Mouse (Mus musculus) thymus, adult 2 months (tissue): Measurements from ENCODE around the gene Cradd. TPM values are rescaled to one million over a fixed set of nuclear protein-coding genes. Genes with fewer than 3 reads are reported as not detected.

Experiments used
- DNase-seq: peaks from one replicate; pipeline ENCODE4 v3.0.0; 2021
- H3K27ac ChIP-seq: fragments of 200-500 bp; 2 replicates; pipeline ENCODE4 v1.5.1; 2012; ENCODE audit warnings: low read length, control low read depth; ENCODE audit not compliant: control insufficient read depth, insufficient read depth
- H3K27me3 ChIP-seq: fragments of 200-500 bp; 2 replicates; pipeline ENCODE4 v1.6.1; 2012; ENCODE audit warnings: mild to moderate bottlenecking, low read length, moderate library complexity, mixed read lengths; ENCODE audit not compliant: control insufficient read depth, insufficient read depth
- H3K36me3 ChIP-seq: fragments of 200-500 bp; 2 replicates; pipeline ENCODE4 v1.6.1; 2012; ENCODE audit warnings: mild to moderate bottlenecking, low read length, moderate library complexity; ENCODE audit not compliant: control insufficient read depth, insufficient read depth
- H3K4me1 ChIP-seq: fragments of 200-500 bp; replicated peaks from 2 replicates; pipeline ENCODE4 v1.6.1; 2012; ENCODE audit warnings: low read length; ENCODE audit not compliant: control insufficient read depth, insufficient read depth
- H3K4me3 ChIP-seq: fragments of 200-500 bp; 2 replicates; pipeline ENCODE4 v1.5.1; 2012; ENCODE audit warnings: mild to moderate bottlenecking, low read length, control low read depth, moderate library complexity; ENCODE audit not compliant: control insufficient read depth, insufficient read depth
- CTCF ChIP-seq: fragments of 200-500 bp; IDR thresholded peaks from 2 replicates; pipeline ENCODE4 v1.5.1; 2012; ENCODE audit warnings: mild to moderate bottlenecking, control low read depth, low read length, moderate library complexity, borderline replicate concordance; ENCODE audit not compliant: control insufficient read depth, poor library complexity, insufficient read depth; ENCODE audit errors: extremely low read depth
- POLR2A ChIP-seq: fragments of 200-500 bp; IDR thresholded peaks from 2 replicates; pipeline ENCODE4 v1.6.1; 2012; ENCODE audit warnings: mild to moderate bottlenecking, low read length, control low read depth, moderate library complexity; ENCODE audit not compliant: control insufficient read depth, poor library complexity, insufficient read depth; ENCODE audit errors: extremely low read depth
- WGBS: fragments of 180-500 bp; shearing (Covaris S2); methylation state at CpG from one replicate; pipeline ENCODE4 v1.1.7; 2018; 5-methylcytosine and 5-hydroxymethylcytosine counted together
- polyA plus RNA-seq: library from polyadenylated mRNA; depleted of rRNA; stranded (reverse); fragments of >200 nt; gene quantifications from 2 replicates; pipeline ENCODE4 v1.2.3, GENCODE M21; 2012

Cradd gene
- polyA plus RNA-seq, 1 experiment = 15.8 TPM

DNA sequence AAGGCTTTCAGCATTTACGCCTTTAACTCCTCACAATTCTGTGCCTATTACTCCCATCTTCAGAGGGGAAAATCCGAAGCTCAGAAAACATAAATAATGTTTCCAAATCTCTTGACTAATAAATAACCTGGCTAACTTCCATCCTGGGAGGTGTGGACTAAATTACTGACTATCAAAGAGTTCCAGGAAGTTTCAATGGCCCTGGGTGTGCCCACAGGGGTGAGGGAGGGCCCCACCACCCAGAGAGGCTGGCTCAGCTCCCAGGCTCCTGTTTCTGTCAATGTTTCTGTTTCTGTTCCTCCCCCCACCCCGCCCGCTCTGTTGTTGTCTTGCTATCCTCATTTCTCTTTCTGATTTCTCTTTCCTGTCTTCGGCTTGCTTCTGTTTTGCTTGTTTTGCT, 177.4 kb downstream of the Cradd start:
- no peak for DNase-seq
- H3K4me1 ChIP-seq = 0 out of 2 replicates have a peak, but pooled peaks cover 5% of the 10 kb centered on the region
- WGBS = 64% methylated on average over 5 of the region's 5 CpGs
- no peaks in the 10 kb centered on the region for H3K27me3 ChIP-seq
- H3K27ac ChIP-seq = no peak overlapping the region
- no peak overlapping the region for H3K4me3 ChIP-seq
- no peaks in the 10 kb centered on the region for H3K36me3 ChIP-seq
- TF ChIP-seq POLR2A (no peak), CTCF (no peak)

- Histone ChIP-seq H3K27ac (no peak overlapping the region), H3K4me1 (0 out of 2 replicates have a peak, but pooled peaks cover 5% of the 10 kb centered on the region), H3K27me3 (no peaks in the 10 kb centered on the region), H3K36me3 (no peaks in the 10 kb centered on the region), H3K4me3 (no peak overlapping the region)
- DNase-seq = no peak
- TF ChIP-seq CTCF (no peak), POLR2A (no peak)
- 52% methylated on average over 9 of the region's 9 CpGs for WGBS
Measured at GRCm38 (mm10) chr10:95145204-95145926, 178.6 kb downstream of the Cradd start.

DNA sequence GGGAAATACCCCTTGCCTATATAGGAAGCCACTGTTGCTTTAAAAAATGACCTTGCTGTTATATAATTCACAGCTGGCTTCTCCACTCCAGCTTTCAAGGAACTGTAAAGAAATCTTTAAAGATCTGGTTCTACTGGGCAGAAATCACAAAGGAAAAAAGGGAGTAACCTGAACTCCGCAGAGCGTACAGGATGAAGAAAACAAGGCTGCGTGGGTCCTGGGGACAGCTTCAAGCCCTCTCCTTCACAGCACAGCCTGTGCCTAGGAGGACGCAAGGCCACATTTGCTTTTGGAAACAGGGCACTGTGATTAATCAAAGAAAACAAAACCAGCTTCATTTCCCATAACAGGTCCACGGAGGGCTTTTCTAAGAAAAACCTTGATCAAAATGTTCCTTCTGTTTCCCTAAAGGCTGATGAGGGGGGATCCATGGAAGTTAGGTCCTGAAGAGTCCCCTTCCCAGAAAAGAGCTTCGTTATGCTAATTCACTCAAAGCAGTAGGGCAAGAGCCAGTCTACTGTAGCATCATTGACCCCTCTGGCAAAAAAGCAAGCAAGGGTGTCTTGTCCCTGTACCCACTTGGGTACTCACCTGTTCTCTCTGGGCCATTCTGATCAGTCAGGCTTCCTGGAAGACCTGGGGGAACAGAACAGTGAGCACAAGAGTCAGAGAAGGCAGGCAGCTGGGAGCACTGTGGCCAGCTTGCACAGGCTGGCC, 179.4 kb downstream of the Cradd start:
- 86% methylated on average over 6 of the region's 6 CpGs for WGBS

GRCm38 (mm10) chr10:95143446-95144114, 180.4 kb downstream of the Cradd start:
- H3K27ac ChIP-seq = no peak overlapping the region
- 78% methylated on average over 2 of the region's 2 CpGs for WGBS
- DNase-seq = no peak

More for the DNA sequence above, 179.4 kb downstream of the Cradd start:
- Histone ChIP-seq H3K4me1 (0 out of 2 replicates have a peak, but pooled peaks cover 5% of the 10 kb centered on the region), H3K4me3 (no peak overlapping the region), H3K36me3 (no peaks in the 10 kb centered on the region), H3K27me3 (no peaks in the 10 kb centered on the region), H3K27ac (no peak overlapping the region)
- DNase-seq = no peak
- TF ChIP-seq POLR2A = no peak
- TF ChIP-seq CTCF = no peak

DNA sequence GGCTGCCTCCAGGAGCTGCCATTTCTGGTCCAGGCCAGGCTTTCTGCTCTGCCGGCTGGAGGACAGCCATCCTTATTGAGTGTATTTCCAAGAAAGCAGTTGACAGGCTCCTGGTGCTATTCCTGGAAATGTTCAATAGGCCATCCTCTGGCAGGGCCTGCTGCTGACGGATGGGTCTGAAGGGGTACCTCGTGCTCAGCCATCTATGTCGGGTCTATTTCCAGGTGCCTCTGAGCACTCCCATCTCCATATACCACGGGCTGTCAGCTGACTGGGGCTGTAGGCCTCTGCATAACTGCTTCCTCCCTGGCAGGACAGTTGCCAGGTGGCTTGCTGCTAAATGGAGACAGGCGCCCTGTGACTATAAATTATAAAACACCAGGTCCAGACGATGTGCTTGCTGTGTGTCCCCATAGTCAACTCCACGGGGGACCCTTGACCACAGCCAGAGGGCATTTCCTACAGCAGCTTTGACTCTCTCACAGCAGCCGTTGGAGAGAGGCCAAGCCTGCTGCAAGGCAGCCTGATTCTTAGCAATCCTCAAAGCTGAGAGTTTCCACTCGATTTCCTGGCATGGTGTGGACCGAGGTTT, 181.0 kb downstream of the Cradd start:
- TF ChIP-seq POLR2A (no peak), CTCF (no peak)
- Histone ChIP-seq H3K4me1 (0 out of 2 replicates have a peak, but pooled peaks cover 5% of the 10 kb centered on the region), H3K27ac (no peak overlapping the region), H3K36me3 (no peaks in the 10 kb centered on the region), H3K27me3 (no peaks in the 10 kb centered on the region), H3K4me3 (no peak overlapping the region)
- WGBS = 18% methylated on average over 11 of the region's 11 CpGs
- no peak for DNase-seq

More at GRCm38 (mm10) chr10:95143446-95144114, 180.4 kb downstream of the Cradd start:
- no peak for TF ChIP-seq CTCF
- Histone ChIP-seq H3K36me3 (no peaks in the 10 kb centered on the region), H3K4me1 (0 out of 2 replicates have a peak, but pooled peaks cover 5% of the 10 kb centered on the region), H3K27me3 (no peaks in the 10 kb centered on the region), H3K4me3 (no peak overlapping the region)

DNA sequence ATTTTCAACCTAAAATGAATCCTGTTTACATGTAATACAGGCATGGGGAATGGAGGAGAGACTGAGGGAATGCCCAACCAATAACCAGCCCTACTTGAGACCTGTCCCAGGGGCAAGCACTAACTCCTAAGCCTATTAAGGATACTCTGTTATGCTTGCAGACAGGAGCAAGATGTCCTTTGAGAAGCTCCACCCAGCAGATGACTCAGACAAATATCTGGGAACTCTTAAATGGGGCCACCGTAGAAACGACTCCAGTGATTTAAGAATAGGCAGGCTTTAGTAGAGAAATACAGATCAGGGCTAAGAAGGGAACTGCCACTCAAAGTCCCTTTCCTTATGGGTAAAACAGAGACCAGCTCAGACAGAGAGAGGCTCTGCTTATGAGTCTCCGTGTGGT, 182.9 kb downstream of the Cradd start:
- no peak for TF ChIP-seq CTCF
- TF ChIP-seq POLR2A = no peak
- WGBS = 85% methylated on average over 3 of the region's 3 CpGs
- H3K4me3 ChIP-seq = no peak overlapping the region
- H3K4me1 ChIP-seq = 0 out of 2 replicates have a peak, but pooled peaks cover 3% of the 10 kb centered on the region
- H3K36me3 ChIP-seq = no peaks in the 10 kb centered on the region
- no peak for DNase-seq
- H3K27me3 ChIP-seq = no peaks in the 10 kb centered on the region
- H3K27ac ChIP-seq = no peak overlapping the region
